Mouse (Mus musculus) forebrain, embryonic 12.5 days (tissue): Measurements from ENCODE around the gene Kcnip1. TPM values are rescaled to one million over a fixed set of nuclear protein-coding genes. Genes with fewer than 3 reads are reported as not detected.
A peak's percentile ranks its signal among the peaks of the same experiment; 100 is the strongest.

Experiments
- ATAC-seq: fragments of 200-750 bp; cut with Nextera tagmentation; 2 replicates; pipeline ENCODE4 v1.8.0; 2017; ENCODE audit warnings: moderate TSS enrichment; ENCODE audit not compliant: low FRiP score
- H3K27ac ChIP-seq: fragments of 300-500 bp; sonication (generic); 2 replicates; pipeline ENCODE4 v1.5.1; 2016; ENCODE audit warnings: mild to moderate bottlenecking
- H3K27me3 ChIP-seq: fragments of 300-500 bp; sonication (generic); 2 replicates; pipeline ENCODE4 v1.6.1; 2016; ENCODE audit warnings: mild to moderate bottlenecking
- H3K36me3 ChIP-seq: fragments of 300-500 bp; sonication (generic); replicated peaks from 2 replicates; pipeline ENCODE4 v1.6.1; 2016; ENCODE audit warnings: mild to moderate bottlenecking
- H3K4me1 ChIP-seq: fragments of 300-500 bp; sonication (generic); 2 replicates; pipeline ENCODE4 v1.6.1; 2016
- H3K4me2 ChIP-seq: fragments of 300-500 bp; sonication (generic); 2 replicates; pipeline ENCODE4 v1.6.1; 2016; ENCODE audit warnings: mild to moderate bottlenecking, moderate library complexity
- H3K4me3 ChIP-seq: fragments of 300-500 bp; sonication (generic); replicated peaks from 2 replicates; pipeline ENCODE4 v1.5.1; 2016; ENCODE audit warnings: mild to moderate bottlenecking
- H3K9ac ChIP-seq: fragments of 300-500 bp; sonication (generic); 2 replicates; pipeline ENCODE4 v1.6.1; 2016; ENCODE audit warnings: mild to moderate bottlenecking
- H3K9me3 ChIP-seq: fragments of 300-500 bp; sonication (generic); 2 replicates; pipeline ENCODE4 v1.6.1; 2016
- WGBS: fragments of 180-500 bp; shearing (Covaris S2); methylation state at CpG from one replicate; pipeline ENCODE4 v1.1.7; 2016; 5-methylcytosine and 5-hydroxymethylcytosine counted together
- polyA plus RNA-seq: library from polyadenylated mRNA; unstranded; fragments of >200 nt; fragmentation: Nextera tagmentation; extraction: Ambion mirVana; gene quantifications from 2 replicates; pipeline ENCODE4 v1.2.1, GENCODE M21; 2016

Gene Kcnip1
- 16.3 and 17.3 TPM in 2 replicates for polyA plus RNA-seq

GRCm38 (mm10) chr11:33992938-33993337, at the start of gene Kcnip1:
Gene Kcnip1, minus strand, starts transcription at chr11:33993152.
- Histone ChIP-seq H3K36me3 (no peaks in the 10 kb centered on the region), H3K9ac (no peak within 1 kb of the TSS), H3K4me3 (no peak within 1 kb of the TSS), H3K27me3 (no peaks in the 10 kb centered on the region), H3K4me1 (peaks cover 16% of the 10 kb centered on the region), H3K27ac (no peak within 1 kb of the TSS), H3K4me2 (peak within 1 kb of the TSS; percentile 21; the same call in 1 of the 2 replicates), H3K9me3 (no peaks in the 10 kb centered on the region)
- 0 out of 2 replicates have a peak, but pooled peaks have one; percentile 27 for ATAC-seq
- WGBS, result 31% methylated on average over 12 of the region's 12 CpGs

GRCm38 (mm10) chr11:34040061-34040460, 47.1 kb upstream of the Kcnip1 start:
- Histone ChIP-seq H3K9ac (no peak overlapping the region), H3K4me2 (no peak overlapping the region), H3K36me3 (no peaks in the 10 kb centered on the region), H3K4me3 (no peak overlapping the region), H3K4me1 (no peaks in the 10 kb centered on the region), H3K9me3 (no peaks in the 10 kb centered on the region), H3K27ac (no peak overlapping the region), H3K27me3 (no peaks in the 10 kb centered on the region)
- WGBS, result 82% methylated on average over 5 of the region's 5 CpGs
- ATAC-seq, result no peak

GRCm38 (mm10) chr11:34035909-34036658, 43.1 kb upstream of the Kcnip1 start:
- 85% methylated on average over 5 of the region's 5 CpGs for WGBS
- H3K27ac ChIP-seq, result no peak overlapping the region
- no peak overlapping the region for H3K9ac ChIP-seq
- ATAC-seq, result no peak
- no peak overlapping the region for H3K4me3 ChIP-seq
- no peaks in the 10 kb centered on the region for H3K36me3 ChIP-seq
- no peaks in the 10 kb centered on the region for H3K27me3 ChIP-seq
- H3K9me3 ChIP-seq, result no peaks in the 10 kb centered on the region
- no peaks in the 10 kb centered on the region for H3K4me1 ChIP-seq
- H3K4me2 ChIP-seq, result no peak overlapping the region

GRCm38 (mm10) chr11:34034794-34035193, 41.8 kb upstream of the Kcnip1 start:
- 73% methylated on average over 2 of the region's 2 CpGs for WGBS
- no peak for ATAC-seq
- Histone ChIP-seq H3K27me3 (no peaks in the 10 kb centered on the region), H3K4me2 (no peak overlapping the region), H3K4me1 (no peaks in the 10 kb centered on the region), H3K4me3 (no peak overlapping the region), H3K9ac (no peak overlapping the region), H3K27ac (no peak overlapping the region), H3K9me3 (no peaks in the 10 kb centered on the region), H3K36me3 (no peaks in the 10 kb centered on the region)

GRCm38 (mm10) chr11:34034008-34034505, 41.1 kb upstream of the Kcnip1 start:
- WGBS, result 94% methylated on average over 5 of the region's 5 CpGs
- no peak overlapping the region for H3K4me2 ChIP-seq
- H3K27me3 ChIP-seq, result no peaks in the 10 kb centered on the region
- no peak overlapping the region for H3K4me3 ChIP-seq
- no peak overlapping the region for H3K9ac ChIP-seq
- H3K9me3 ChIP-seq, result no peaks in the 10 kb centered on the region
- no peaks in the 10 kb centered on the region for H3K4me1 ChIP-seq
- H3K27ac ChIP-seq, result no peak overlapping the region
- H3K36me3 ChIP-seq, result no peaks in the 10 kb centered on the region
- no peak for ATAC-seq

GRCm38 (mm10) chr11:34031015-34031805, 38.3 kb upstream of the Kcnip1 start:
- Histone ChIP-seq H3K36me3 (no peaks in the 10 kb centered on the region), H3K4me1 (no peaks in the 10 kb centered on the region), H3K9me3 (no peaks in the 10 kb centered on the region), H3K9ac (no peak overlapping the region), H3K27me3 (no peaks in the 10 kb centered on the region), H3K27ac (no peak overlapping the region), H3K4me3 (no peak overlapping the region), H3K4me2 (no peak overlapping the region)
- WGBS, result 79% methylated on average over 8 of the region's 8 CpGs
- ATAC-seq, result no peak

GRCm38 (mm10) chr11:34029658-34030057, 36.7 kb upstream of the Kcnip1 start:
- H3K9ac ChIP-seq, result no peak overlapping the region
- H3K27me3 ChIP-seq, result no peaks in the 10 kb centered on the region
- H3K4me3 ChIP-seq, result no peak overlapping the region
- no peaks in the 10 kb centered on the region for H3K9me3 ChIP-seq
- no peak overlapping the region for H3K4me2 ChIP-seq
- H3K36me3 ChIP-seq, result no peaks in the 10 kb centered on the region
- H3K27ac ChIP-seq, result no peak overlapping the region
- ATAC-seq, result no peak
- no peaks in the 10 kb centered on the region for H3K4me1 ChIP-seq
- 42% methylated on average over 5 of the region's 5 CpGs for WGBS

GRCm38 (mm10) chr11:34025091-34025490, 32.1 kb upstream of the Kcnip1 start:
- WGBS, result 78% methylated on average over 1 of the region's 1 CpGs
- no peak overlapping the region for H3K9ac ChIP-seq
- ATAC-seq, result no peak
- H3K27ac ChIP-seq, result no peak overlapping the region
- H3K9me3 ChIP-seq, result no peaks in the 10 kb centered on the region
- no peak overlapping the region for H3K4me3 ChIP-seq
- H3K27me3 ChIP-seq, result no peaks in the 10 kb centered on the region
- H3K36me3 ChIP-seq, result no peaks in the 10 kb centered on the region
- H3K4me1 ChIP-seq, result no peaks in the 10 kb centered on the region
- no peak overlapping the region for H3K4me2 ChIP-seq

GRCm38 (mm10) chr11:34012007-34012652, 19.2 kb upstream of the Kcnip1 start:
- no peak for ATAC-seq
- WGBS, result 67% methylated on average over 6 of the region's 6 CpGs
- no peak overlapping the region for H3K4me3 ChIP-seq
- H3K4me1 ChIP-seq, result no peaks in the 10 kb centered on the region
- H3K4me2 ChIP-seq, result no peak overlapping the region
- no peaks in the 10 kb centered on the region for H3K36me3 ChIP-seq
- no peaks in the 10 kb centered on the region for H3K27me3 ChIP-seq
- no peaks in the 10 kb centered on the region for H3K9me3 ChIP-seq
- H3K27ac ChIP-seq, result no peak overlapping the region
- no peak overlapping the region for H3K9ac ChIP-seq

GRCm38 (mm10) chr11:34010859-34011172, 17.9 kb upstream of the Kcnip1 start:
- no peaks in the 10 kb centered on the region for H3K9me3 ChIP-seq
- 79% methylated on average over 4 of the region's 4 CpGs for WGBS
- H3K4me3 ChIP-seq, result no peak overlapping the region
- H3K9ac ChIP-seq, result no peak overlapping the region
- no peak overlapping the region for H3K4me2 ChIP-seq
- no peaks in the 10 kb centered on the region for H3K36me3 ChIP-seq
- no peak for ATAC-seq
- no peak overlapping the region for H3K27ac ChIP-seq
- no peaks in the 10 kb centered on the region for H3K27me3 ChIP-seq
- no peaks in the 10 kb centered on the region for H3K4me1 ChIP-seq

GRCm38 (mm10) chr11:34010133-34010858, 17.3 kb upstream of the Kcnip1 start:
- Histone ChIP-seq H3K9me3 (no peaks in the 10 kb centered on the region), H3K27me3 (no peaks in the 10 kb centered on the region), H3K9ac (no peak overlapping the region), H3K27ac (no peak overlapping the region), H3K4me2 (no peak overlapping the region), H3K36me3 (no peaks in the 10 kb centered on the region), H3K4me3 (no peak overlapping the region), H3K4me1 (no peaks in the 10 kb centered on the region)
- no peak for ATAC-seq
- WGBS, result 79% methylated on average over 7 of the region's 7 CpGs
